Mouse (Mus musculus) lung, embryonic 16.5 days (tissue): Measurements from ENCODE around the gene Snapc1. TPM values are rescaled to one million over a fixed set of nuclear protein-coding genes. Genes with fewer than 3 reads are reported as not detected.

Source experiments
- ATAC-seq: fragments of 200-750 bp; cut with Nextera tagmentation; 2 replicates; pipeline ENCODE4 v1.8.0; 2017; ENCODE audit warnings: low read depth, mild to moderate bottlenecking, moderate library complexity
- H3K27ac ChIP-seq: fragments of 300-500 bp; sonication (generic); 2 replicates; pipeline ENCODE4 v1.5.1; 2014; ENCODE audit warnings: mild to moderate bottlenecking, control low read depth, low read length
- H3K27me3 ChIP-seq: fragments of 300-500 bp; sonication (generic); 2 replicates; pipeline ENCODE4 v1.6.1; 2014; ENCODE audit warnings: low read depth, low read length, mixed read lengths; ENCODE audit not compliant: control insufficient read depth, insufficient read depth
- H3K36me3 ChIP-seq: fragments of 300-500 bp; sonication (generic); 2 replicates; pipeline ENCODE4 v1.6.1; 2014; ENCODE audit warnings: low read length; ENCODE audit not compliant: control insufficient read depth, insufficient read depth
- H3K4me1 ChIP-seq: fragments of 300-500 bp; sonication (generic); replicated peaks from 2 replicates; pipeline ENCODE4 v1.6.1; 2014; ENCODE audit warnings: low read length, mixed read lengths; ENCODE audit not compliant: control insufficient read depth, insufficient read depth
- H3K4me2 ChIP-seq: fragments of 300-500 bp; sonication (generic); 2 replicates; pipeline ENCODE4 v1.6.1; 2014; ENCODE audit warnings: low read depth, low read length, control low read depth
- H3K4me3 ChIP-seq: fragments of 300-500 bp; sonication (generic); 2 replicates; pipeline ENCODE4 v1.5.1; 2014; ENCODE audit warnings: mild to moderate bottlenecking, low read length, control low read depth
- H3K9ac ChIP-seq: fragments of 300-500 bp; sonication (generic); 2 replicates; pipeline ENCODE4 v1.6.1; 2014; ENCODE audit warnings: low read length, control low read depth
- H3K9me3 ChIP-seq: fragments of 300-500 bp; sonication (generic); 2 replicates; pipeline ENCODE4 v1.6.1; 2016; ENCODE audit warnings: low read length; ENCODE audit not compliant: control insufficient read depth
- WGBS: fragments of 180-500 bp; shearing (Covaris S2); extraction: QIAGEN DNeasy Blood & Tissue Kit; methylation state at CpG from one replicate; pipeline ENCODE4 v1.1.7; 2014; 5-methylcytosine and 5-hydroxymethylcytosine counted together
- polyA plus RNA-seq: library from polyadenylated mRNA; unstranded; fragments of >200 nt; fragmentation: Nextera tagmentation; extraction: Ambion mirVana; gene quantifications from 2 replicates; pipeline ENCODE4 v1.2.1, GENCODE M21; 2015

Snapc1 gene
- polyA plus RNA-seq = 18.9 and 20.6 TPM in 2 replicates

GRCm38 (mm10) chr12:73964291-73965281, at the start of gene Snapc1:
Gene Snapc1 (plus strand): TSS chr12:73964481.
- H3K36me3 ChIP-seq = peaks cover 9% of the 10 kb centered on the region
- H3K4me2 ChIP-seq = peak within 1 kb of the TSS; percentile 61
- under 1% methylated on average over 60 of the region's 60 CpGs for WGBS
- peak within 1 kb of the TSS; percentile 87 for H3K4me3 ChIP-seq
- H3K9me3 ChIP-seq = no peaks in the 10 kb centered on the region
- H3K9ac ChIP-seq = peak within 1 kb of the TSS; percentile 86
- peak; percentile 100 for ATAC-seq
- H3K27me3 ChIP-seq = no peaks in the 10 kb centered on the region; the same call in 1 of the 2 replicates
- H3K27ac ChIP-seq = peak within 1 kb of the TSS; percentile 62
- H3K4me1 ChIP-seq = peaks cover 6% of the 10 kb centered on the region

- no peaks in the 10 kb centered on the region for H3K27me3 ChIP-seq
- 91% methylated on average over 5 of the region's 5 CpGs for WGBS
- no peaks in the 10 kb centered on the region for H3K4me1 ChIP-seq
- no peak overlapping the region for H3K4me2 ChIP-seq
- no peak overlapping the region for H3K27ac ChIP-seq
- H3K4me3 ChIP-seq = no peak overlapping the region
- ATAC-seq = no peak
- no peaks in the 10 kb centered on the region for H3K36me3 ChIP-seq
- no peaks in the 10 kb centered on the region for H3K9me3 ChIP-seq
- H3K9ac ChIP-seq = no peak overlapping the region
These were observed 45.8 kb upstream of the Snapc1 start for GRCm38 (mm10) chr12:73918479-73918878.

GRCm38 (mm10) chr12:73930266-73930665, 34.0 kb upstream of the Snapc1 start:
- ATAC-seq = no peak
- H3K9ac ChIP-seq = no peak overlapping the region
- H3K4me1 ChIP-seq = no peaks in the 10 kb centered on the region
- H3K27me3 ChIP-seq = no peaks in the 10 kb centered on the region
- no peak overlapping the region for H3K4me2 ChIP-seq
- H3K27ac ChIP-seq = no peak overlapping the region
- peaks cover 40% of the 10 kb centered on the region for H3K36me3 ChIP-seq
- H3K4me3 ChIP-seq = no peak overlapping the region
- no peaks in the 10 kb centered on the region for H3K9me3 ChIP-seq
- WGBS = 79% methylated on average over 3 of the region's 3 CpGs

GRCm38 (mm10) chr12:73931274-73931673, 33.0 kb upstream of the Snapc1 start:
- no peaks in the 10 kb centered on the region for H3K4me1 ChIP-seq
- WGBS = 52% methylated on average over 5 of the region's 5 CpGs
- H3K27me3 ChIP-seq = no peaks in the 10 kb centered on the region
- no peak overlapping the region for H3K4me2 ChIP-seq
- H3K9ac ChIP-seq = no peak overlapping the region
- H3K9me3 ChIP-seq = no peaks in the 10 kb centered on the region
- H3K36me3 ChIP-seq = peaks cover 44% of the 10 kb centered on the region
- no peak overlapping the region for H3K27ac ChIP-seq
- ATAC-seq = no peak
- no peak overlapping the region for H3K4me3 ChIP-seq

- no peaks in the 10 kb centered on the region for H3K27me3 ChIP-seq
- ATAC-seq = no peak
- no peak overlapping the region for H3K4me2 ChIP-seq
- 78% methylated on average over 2 of the region's 2 CpGs for WGBS
- no peaks in the 10 kb centered on the region for H3K4me1 ChIP-seq
- H3K9me3 ChIP-seq = no peaks in the 10 kb centered on the region
- peaks cover 48% of the 10 kb centered on the region for H3K36me3 ChIP-seq
- H3K9ac ChIP-seq = no peak overlapping the region
- no peak overlapping the region for H3K27ac ChIP-seq
- no peak overlapping the region for H3K4me3 ChIP-seq
These were observed 29.8 kb upstream of the Snapc1 start for GRCm38 (mm10) chr12:73934528-73934927.

DNA sequence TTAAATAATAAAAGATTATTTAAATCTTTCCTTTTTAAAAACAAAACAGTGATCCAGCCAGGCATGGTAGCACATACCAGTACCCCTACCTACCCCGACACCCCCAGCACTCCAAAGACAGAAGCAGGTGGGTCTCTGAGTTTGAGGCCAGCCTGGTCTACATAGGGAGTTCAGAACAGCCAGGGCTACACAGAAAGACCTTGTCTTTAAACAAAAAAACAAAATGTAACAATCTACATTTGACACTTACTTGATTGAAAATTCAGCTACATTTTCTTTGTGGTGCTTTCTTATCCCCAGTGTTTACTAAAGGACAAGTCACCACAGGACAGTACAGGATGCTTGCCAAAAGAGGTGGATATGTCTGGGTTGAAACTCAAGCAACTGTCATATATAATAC, 26.9 kb upstream of the Snapc1 start, which contains the start of gene Gm49321:
TSS of gene Gm49321 (plus strand) at position 301 of the 400 bp plus-strand sequence.
- no peak within 1 kb of the TSS for H3K9ac ChIP-seq
- H3K4me2 ChIP-seq = no peak within 1 kb of the TSS
- ATAC-seq = no peak
- no peaks in the 10 kb centered on the region for H3K9me3 ChIP-seq
- WGBS = 91% methylated on average over 1 of the region's 1 CpGs
- H3K4me3 ChIP-seq = no peak within 1 kb of the TSS
- peaks cover 43% of the 10 kb centered on the region for H3K36me3 ChIP-seq
- H3K4me1 ChIP-seq = no peaks in the 10 kb centered on the region
- H3K27me3 ChIP-seq = no peaks in the 10 kb centered on the region
- no peak within 1 kb of the TSS for H3K27ac ChIP-seq

- no peak overlapping the region for H3K27ac ChIP-seq
- no peaks in the 10 kb centered on the region for H3K4me1 ChIP-seq
- 87% methylated on average over 6 of the region's 6 CpGs for WGBS
- ATAC-seq = no peak
- no peak overlapping the region for H3K4me2 ChIP-seq
- H3K27me3 ChIP-seq = no peaks in the 10 kb centered on the region
- H3K4me3 ChIP-seq = no peak overlapping the region
- no peaks in the 10 kb centered on the region for H3K9me3 ChIP-seq
- no peak overlapping the region for H3K9ac ChIP-seq
- H3K36me3 ChIP-seq = peaks cover 48% of the 10 kb centered on the region
These were observed 24.7 kb upstream of the Snapc1 start for GRCm38 (mm10) chr12:73939542-73939941.

- WGBS = 87% methylated on average over 4 of the region's 4 CpGs
- no peak for ATAC-seq
- no peak overlapping the region for H3K4me2 ChIP-seq
- H3K9ac ChIP-seq = no peak overlapping the region
- peaks cover 15% of the 10 kb centered on the region for H3K36me3 ChIP-seq
- H3K27ac ChIP-seq = no peak overlapping the region
- H3K4me1 ChIP-seq = peaks cover 9% of the 10 kb centered on the region; the same call in 1 of the 2 replicates
- H3K9me3 ChIP-seq = no peaks in the 10 kb centered on the region
- no peak overlapping the region for H3K4me3 ChIP-seq
- H3K27me3 ChIP-seq = no peaks in the 10 kb centered on the region
These were observed 15.9 kb upstream of the Snapc1 start for GRCm38 (mm10) chr12:73948415-73948814.

DNA sequence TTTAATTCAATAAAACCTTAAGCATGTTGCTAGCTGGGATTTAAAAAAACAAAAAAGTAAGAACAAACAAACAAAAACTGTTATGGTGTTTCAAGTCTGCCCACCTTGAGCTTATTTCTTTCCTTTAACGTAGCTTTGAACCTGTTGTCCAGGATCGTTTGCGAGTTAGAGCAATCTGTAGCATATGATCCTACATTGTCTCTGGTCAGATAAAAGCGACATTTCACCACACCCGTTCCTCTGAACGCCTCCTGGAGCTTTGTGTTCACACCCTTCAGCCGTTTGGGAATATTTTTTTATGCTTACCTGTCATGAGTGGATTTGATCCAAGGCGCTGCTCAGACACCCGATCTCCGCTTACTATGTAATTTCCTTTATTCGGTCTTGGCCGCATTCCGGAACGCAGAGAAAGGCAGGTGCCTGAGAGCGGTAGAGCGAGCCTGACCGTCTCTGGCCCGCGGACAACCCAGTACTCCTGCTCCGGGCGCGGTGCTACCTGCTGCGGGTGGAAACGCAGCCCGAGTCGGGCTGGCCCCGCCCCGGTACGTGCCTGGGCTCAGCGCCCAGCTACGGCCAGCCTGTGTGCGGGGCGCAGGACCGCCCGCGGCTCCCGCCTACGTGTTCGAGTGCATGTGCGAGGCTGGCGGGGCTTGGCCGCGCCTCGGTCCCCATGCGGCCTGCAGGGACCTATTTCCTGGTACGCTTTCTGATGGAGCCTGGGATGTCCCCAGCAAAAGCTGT, 14.8 kb upstream of the Snapc1 start:
- Histone ChIP-seq H3K4me1 (peaks cover 9% of the 10 kb centered on the region; the same call in 1 of the 2 replicates), H3K9me3 (no peaks in the 10 kb centered on the region), H3K27me3 (no peaks in the 10 kb centered on the region), H3K36me3 (peaks cover 6% of the 10 kb centered on the region), H3K27ac (0 out of 2 replicates have a peak overlapping the region, but pooled peaks have one; percentile 27), H3K4me3 (peak overlapping the region; percentile 47), H3K4me2 (peak overlapping the region; percentile 70), H3K9ac (peak overlapping the region; percentile 64)
- 9% methylated on average over 46 of the region's 46 CpGs for WGBS
- ATAC-seq = peak; percentile 83
